Mouse (Mus musculus): ENCODE results near the gene Olfr1323.

Gene Olfr1323
- long read RNA-seq, experiment 1: 0 reads
- long read RNA-seq, experiment 2: 0 reads

GRCm38 (mm10) chrX:50019259-50019658, at the start of gene Olfr1323:
Gene Olfr1323, minus strand, starts transcription at chrX:50019359.
- intact Hi-C loops (cut with DNase I): no loop called here

- intact Hi-C loops (cut with DNase I): no loop called here
These were observed 6.9 kb downstream of the Olfr1323 start for GRCm38 (mm10) chrX:50012242-50012641.

Measured in adrenal gland (tissue).